Mouse (Mus musculus) stomach, embryonic 14.5 days (tissue): ENCODE measurements around the gene Ubxn2a. TPM values are rescaled to one million over a fixed set of nuclear protein-coding genes. Genes with fewer than 3 reads are reported as not detected.
"Not testable (repeated sequence)": the region's sequence is repeated elsewhere in the genome, so short reads cannot be mapped to it uniquely, and the experiment has no call there.

ENCODE experiments used
- ATAC-seq: fragments of 200-750 bp; cut with Nextera tagmentation; 2 replicates; pipeline ENCODE4 v1.8.0; 2017; ENCODE audit warnings: low read depth, moderate TSS enrichment; ENCODE audit not compliant: insufficient number of reproducible peaks, insufficient read depth, low FRiP score
- H3K27ac ChIP-seq: fragments of 300-500 bp; sonication (generic); 2 replicates; pipeline ENCODE4 v1.5.1; 2014; ENCODE audit warnings: mild to moderate bottlenecking, low read length, moderate library complexity, mixed read lengths
- H3K27me3 ChIP-seq: fragments of 300-500 bp; sonication (generic); 2 replicates; pipeline ENCODE4 v1.6.1; 2014; ENCODE audit warnings: low read length, control low read depth, mixed read lengths; ENCODE audit not compliant: control insufficient read depth, insufficient read depth
- H3K36me3 ChIP-seq: fragments of 300-500 bp; sonication (generic); 2 replicates; pipeline ENCODE4 v1.6.1; 2014; ENCODE audit warnings: mild to moderate bottlenecking, control low read depth, low read length, moderate library complexity, mixed read lengths; ENCODE audit not compliant: control insufficient read depth, insufficient read depth
- H3K4me1 ChIP-seq: fragments of 300-500 bp; sonication (generic); 2 replicates; pipeline ENCODE4 v1.6.1; 2014; ENCODE audit warnings: low read length, control low read depth, mixed read lengths; ENCODE audit not compliant: control insufficient read depth, insufficient read depth
- H3K4me2 ChIP-seq: fragments of 300-500 bp; sonication (generic); replicated peaks from 2 replicates; pipeline ENCODE4 v1.6.1; 2014; ENCODE audit warnings: low read depth, low read length, control low read depth
- H3K4me3 ChIP-seq: fragments of 300-500 bp; sonication (generic); 2 replicates; pipeline ENCODE4 v1.5.1; 2014; ENCODE audit warnings: low read depth, low read length, control low read depth
- H3K9ac ChIP-seq: fragments of 300-500 bp; sonication (generic); replicated peaks from 2 replicates; pipeline ENCODE4 v1.6.1; 2014; ENCODE audit warnings: low read depth, mild to moderate bottlenecking, control low read depth, low read length, moderate library complexity, mixed read lengths
- H3K9me3 ChIP-seq: fragments of 300-500 bp; sonication (generic); 2 replicates; pipeline ENCODE4 v1.6.1; 2016; ENCODE audit warnings: low read depth, low read length, control low read depth; ENCODE audit not compliant: control insufficient read depth
- WGBS: fragments of 180-500 bp; shearing (Covaris S2); extraction: QIAGEN DNeasy Blood & Tissue Kit; methylation state at CpG from one replicate; pipeline ENCODE4 v1.1.7; 2014; 5-methylcytosine and 5-hydroxymethylcytosine counted together
- polyA plus RNA-seq: library from polyadenylated mRNA; unstranded; fragments of >200 nt; fragmentation: Nextera tagmentation; extraction: Ambion mirVana; gene quantifications from 2 replicates; pipeline ENCODE4 v1.2.1, GENCODE M21; 2014

Ubxn2a gene
- polyA plus RNA-seq, 1 experiment from 2014 or later = 20.6 TPM

GRCm38 (mm10) chr12:4889251-4889650 lies 18.3 kb downstream of the Ubxn2a start:
- H3K4me3 ChIP-seq = no peak overlapping the region
- no peak overlapping the region for H3K4me2 ChIP-seq
- H3K27ac ChIP-seq = no peak overlapping the region
- ATAC-seq = no peak
- H3K9ac ChIP-seq = no peak overlapping the region
- WGBS = 94% methylated on average over 2 of the region's 2 CpGs
- no peaks in the 10 kb centered on the region; the same call in 1 of the 2 replicates for H3K36me3 ChIP-seq
- H3K4me1 ChIP-seq = no peaks in the 10 kb centered on the region
- no peaks in the 10 kb centered on the region for H3K9me3 ChIP-seq
- H3K27me3 ChIP-seq = no peaks in the 10 kb centered on the region

GRCm38 (mm10) chr12:4888739-4889138 lies 18.8 kb downstream of the Ubxn2a start:
- Histone ChIP-seq H3K27ac (no peak overlapping the region), H3K9me3 (no peaks in the 10 kb centered on the region), H3K36me3 (no peaks in the 10 kb centered on the region; the same call in 1 of the 2 replicates), H3K9ac (no peak overlapping the region), H3K27me3 (no peaks in the 10 kb centered on the region), H3K4me1 (no peaks in the 10 kb centered on the region), H3K4me2 (no peak overlapping the region), H3K4me3 (no peak overlapping the region)
- no peak for ATAC-seq

- not testable (repeated sequence) for H3K9ac ChIP-seq, H3K4me2 ChIP-seq, H3K4me3 ChIP-seq, H3K4me1 ChIP-seq, H3K27me3 ChIP-seq, H3K27ac ChIP-seq, H3K36me3 ChIP-seq, ATAC-seq, H3K9me3 ChIP-seq
- WGBS = 97% methylated on average over 4 of the region's 4 CpGs
Measured at GRCm38 (mm10) chr12:4886581-4886980, 20.9 kb downstream of the Ubxn2a start.

- H3K4me2 ChIP-seq = no peak overlapping the region
- H3K36me3 ChIP-seq = no peaks in the 10 kb centered on the region
- no peak overlapping the region for H3K9ac ChIP-seq
- no peak overlapping the region for H3K27ac ChIP-seq
- no peaks in the 10 kb centered on the region for H3K4me1 ChIP-seq
- no peak overlapping the region for H3K4me3 ChIP-seq
- no peaks in the 10 kb centered on the region for H3K27me3 ChIP-seq
- no peak for ATAC-seq
- WGBS = 45% methylated on average over 1 of the region's 1 CpGs
- H3K9me3 ChIP-seq = no peaks in the 10 kb centered on the region
Measured at GRCm38 (mm10) chr12:4885062-4885461, 22.4 kb downstream of the Ubxn2a start.

GRCm38 (mm10) chr12:4882086-4882485 lies 25.4 kb downstream of the Ubxn2a start:
- Histone ChIP-seq H3K9ac (no peak overlapping the region), H3K4me3 (no peak overlapping the region), H3K4me1 (no peaks in the 10 kb centered on the region), H3K4me2 (no peak overlapping the region), H3K27ac (no peak overlapping the region), H3K27me3 (no peaks in the 10 kb centered on the region), H3K9me3 (no peaks in the 10 kb centered on the region), H3K36me3 (peaks cover 3% of the 10 kb centered on the region; the same call in 1 of the 2 replicates)
- no peak for ATAC-seq
- WGBS = 47% methylated on average over 2 of the region's 2 CpGs

GRCm38 (mm10) chr12:4879048-4879447 lies 28.5 kb downstream of the Ubxn2a start:
- Histone ChIP-seq H3K36me3 (peaks cover 3% of the 10 kb centered on the region; the same call in 1 of the 2 replicates), H3K27ac (no peak overlapping the region), H3K27me3 (no peaks in the 10 kb centered on the region), H3K4me2 (no peak overlapping the region), H3K4me1 (peaks cover 3% of the 10 kb centered on the region; the same call in 1 of the 2 replicates), H3K9me3 (no peaks in the 10 kb centered on the region), H3K4me3 (no peak overlapping the region), H3K9ac (no peak overlapping the region)
- no peak for ATAC-seq
- WGBS = 93% methylated on average over 5 of the region's 5 CpGs

- Histone ChIP-seq H3K36me3 (peaks cover 3% of the 10 kb centered on the region; the same call in 1 of the 2 replicates), H3K4me3 (no peak overlapping the region), H3K27ac (no peak overlapping the region), H3K4me1 (peaks cover 3% of the 10 kb centered on the region; the same call in 1 of the 2 replicates), H3K9me3 (no peaks in the 10 kb centered on the region), H3K27me3 (no peaks in the 10 kb centered on the region), H3K9ac (no peak overlapping the region), H3K4me2 (no peak overlapping the region)
- WGBS = 82% methylated on average over 9 of the region's 9 CpGs
- ATAC-seq = no peak
Measured at GRCm38 (mm10) chr12:4878296-4878783, 29.2 kb downstream of the Ubxn2a start.

- H3K9me3 ChIP-seq = no peaks in the 10 kb centered on the region
- H3K27ac ChIP-seq = no peak overlapping the region
- H3K9ac ChIP-seq = no peak overlapping the region
- no peak for ATAC-seq
- H3K36me3 ChIP-seq = peaks cover 3% of the 10 kb centered on the region; the same call in 1 of the 2 replicates
- H3K4me1 ChIP-seq = peaks cover 3% of the 10 kb centered on the region; the same call in 1 of the 2 replicates
- WGBS = 75% methylated on average over 8 of the region's 8 CpGs
- no peaks in the 10 kb centered on the region for H3K27me3 ChIP-seq
- no peak overlapping the region for H3K4me3 ChIP-seq
- no peak overlapping the region for H3K4me2 ChIP-seq
Measured at GRCm38 (mm10) chr12:4875623-4876022, 31.9 kb downstream of the Ubxn2a start.
